In genomic region chr8:100772742-100773370, GRCm38 (mm10) we compare ENCODE assay signal across 8 mouse cellular contexts.
A peak's percentile ranks its signal among the peaks of the same experiment; 100 is the strongest.
DNase-seq lines count a peak whose midpoint lies in the region; ATAC-seq and TF ChIP-seq lines count a peak whose summit lies in the region.

No protein-coding gene starts in this region.

- H3K4me1 ChIP-seq in forebrain, embryonic 14.5 days (ENCODE audit: control insufficient read depth, insufficient read depth, low read length): no peaks in the 10 kb centered on the region
- H3K4me1 ChIP-seq in hindbrain, postnatal 0 days (ENCODE audit: insufficient read depth, low read length): no peaks in the 10 kb centered on the region
- no peaks in the 10 kb centered on the region for H3K4me1 ChIP-seq in midbrain, embryonic 12.5 days
- no peaks in the 10 kb centered on the region for H3K4me1 ChIP-seq in testis, adult 2 months (ENCODE audit: control insufficient read depth, insufficient read depth, low read length)

- peak; percentile 92 for TF ChIP-seq CTCF in hindbrain, postnatal 0 days (IDR thresholded peaks at IDR 0.05; ENCODE audit: low read depth)
- TF ChIP-seq CTCF in testis, adult 2 months (IDR thresholded peaks at IDR 0.05; ENCODE audit: control insufficient read depth, insufficient read depth, insufficient replicate concordance, low read depth, low read length): peak; percentile 31; the same call in 1 of the 2 replicates

- peak; percentile 61 for ATAC-seq in cerebellum, adult (ENCODE audit: insufficient number of reproducible peaks, low FRiP score, low TSS enrichment)
- ATAC-seq in forebrain, embryonic 14.5 days: peak; percentile 80
- peak; percentile 59 for ATAC-seq in hindbrain, postnatal 0 days
- ATAC-seq in midbrain, embryonic 12.5 days (ENCODE audit: low FRiP score, low read depth): peak; percentile 73

- H3K9me3 ChIP-seq in forebrain, embryonic 14.5 days (replicated peaks; ENCODE audit: control insufficient read depth, low read length): no peaks in the 10 kb centered on the region
- no peaks in the 10 kb centered on the region for H3K9me3 ChIP-seq in hindbrain, postnatal 0 days (ENCODE audit: low read length)
- H3K9me3 ChIP-seq in midbrain, embryonic 12.5 days: no peaks in the 10 kb centered on the region

- H3K4me3 ChIP-seq in forebrain, embryonic 14.5 days (ENCODE audit: low read depth, low read length): no peak overlapping the region
- peak overlapping the region; percentile 13 for H3K4me3 ChIP-seq in hindbrain, postnatal 0 days (ENCODE audit: low read length)
- H3K4me3 ChIP-seq in midbrain, embryonic 12.5 days: no peak overlapping the region
- no peak overlapping the region for H3K4me3 ChIP-seq in testis, adult 2 months (ENCODE audit: control insufficient read depth, low read depth, low read length)

- WGBS in forebrain, embryonic 14.5 days: 29% methylated on average over 9 of the region's 9 CpGs
- WGBS in hindbrain, postnatal 0 days: 16% methylated on average over 9 of the region's 9 CpGs
- WGBS in midbrain, embryonic 12.5 days: 23% methylated on average over 9 of the region's 9 CpGs

- DNase-seq in gastrocnemius, postnatal 10 days: peak; percentile 29
- no peak for DNase-seq in gastrocnemius, adult 8-10 months (ENCODE audit: low spot score in 2 of 2)
- peak; percentile 77 for DNase-seq in forebrain, embryonic 14.5 days (ENCODE audit: low spot score)
- peak; percentile 75 for DNase-seq in hindbrain, postnatal 0 days (ENCODE audit: low spot score)
- DNase-seq in layer of hippocampus, postnatal 36 days: peak; percentile 48 to 62

- 0 out of 2 replicates have a peak overlapping the region, but pooled peaks have one; percentile 22 for H3K9ac ChIP-seq in forebrain, embryonic 14.5 days (ENCODE audit: low read length)
- 0 out of 2 replicates have a peak overlapping the region, but pooled peaks have one; percentile 33 for H3K9ac ChIP-seq in hindbrain, postnatal 0 days (replicated peaks; ENCODE audit: low read length)
- H3K9ac ChIP-seq in midbrain, embryonic 12.5 days (replicated peaks): no peak overlapping the region

- no peaks in the 10 kb centered on the region for H3K27me3 ChIP-seq in forebrain, embryonic 14.5 days (replicated peaks; ENCODE audit: control insufficient read depth, insufficient read depth, low read length)
- no peaks in the 10 kb centered on the region for H3K27me3 ChIP-seq in hindbrain, postnatal 0 days (ENCODE audit: insufficient read depth, low read length)
- no peaks in the 10 kb centered on the region for H3K27me3 ChIP-seq in midbrain, embryonic 12.5 days
- no peaks in the 10 kb centered on the region for H3K27me3 ChIP-seq in testis, adult 2 months (ENCODE audit: control insufficient read depth, insufficient read depth, low read length)

- H3K36me3 ChIP-seq in forebrain, embryonic 14.5 days (ENCODE audit: control insufficient read depth, insufficient read depth, low read length): no peaks in the 10 kb centered on the region
- no peaks in the 10 kb centered on the region for H3K36me3 ChIP-seq in hindbrain, postnatal 0 days (ENCODE audit: insufficient read depth, low read length)
- H3K36me3 ChIP-seq in midbrain, embryonic 12.5 days: no peaks in the 10 kb centered on the region
- H3K36me3 ChIP-seq in testis, adult 2 months (ENCODE audit: control insufficient read depth, insufficient read depth, low read length): no peaks in the 10 kb centered on the region

- no peak for TF ChIP-seq POLR2A in testis, adult 2 months (IDR thresholded peaks at IDR 0.05; ENCODE audit: control insufficient read depth, low read depth, low read length)

- H3K4me2 ChIP-seq in forebrain, embryonic 14.5 days (ENCODE audit: low read length): peak overlapping the region; percentile 23; the same call in 1 of the 2 replicates
- peak overlapping the region; percentile 52 for H3K4me2 ChIP-seq in hindbrain, postnatal 0 days (ENCODE audit: low read depth, low read length)
- peak overlapping the region; percentile 21; the same call in 1 of the 2 replicates for H3K4me2 ChIP-seq in midbrain, embryonic 12.5 days (replicated peaks)

- H3K27ac ChIP-seq in forebrain, embryonic 14.5 days (ENCODE audit: low read depth, low read length): no peak overlapping the region
- H3K27ac ChIP-seq in hindbrain, postnatal 0 days: no peak overlapping the region
- H3K27ac ChIP-seq in midbrain, embryonic 12.5 days (replicated peaks): no peak overlapping the region
- no peak overlapping the region for H3K27ac ChIP-seq in testis, adult 2 months (ENCODE audit: control insufficient read depth, insufficient read depth, low read depth, low read length)

Comparison
In these comparisons a context has a peak if more than half of its experiments do, and no peak if none do; other contexts are left out.
1. DNase-seq: peak in gastrocnemius, postnatal 10 days (single experiment), forebrain, embryonic 14.5 days (single experiment), hindbrain, postnatal 0 days (single experiment) and layer of hippocampus, postnatal 36 days (2 of 2); none in gastrocnemius, adult 8-10 months (0 of 2).
2. Peak in every context shown above with its lines, with median percentiles within 50 percentile points of each other: ATAC-seq and H3K4me2 ChIP-seq.